Mouse (Mus musculus): ENCODE measurements around the gene Glud1. TPM values are rescaled to one million over a fixed set of nuclear protein-coding genes. Genes with fewer than 3 reads are reported as not detected.
A peak's percentile ranks its signal among the peaks of the same experiment; 100 is the strongest.

Glud1 gene
- polyA plus RNA-seq, 1 experiment from 2014 or later: 63.2 TPM

- Histone ChIP-seq H3K27ac (ENCODE audit: low read length) (no peak overlapping the region), H3K4me3 (ENCODE audit: low read depth, low read length) (peak overlapping the region; percentile 19), H3K9me3 (ENCODE audit: low read length) (no peaks in the 10 kb centered on the region), H3K36me3 (ENCODE audit: insufficient read depth, low read length) (no peaks in the 10 kb centered on the region), H3K4me2 (replicated peaks; ENCODE audit: low read depth, low read length) (peak overlapping the region; percentile 30), H3K4me1 (ENCODE audit: insufficient read depth, low read depth, low read length) (0 out of 2 replicates have a peak, but pooled peaks cover 4% of the 10 kb centered on the region), H3K9ac (replicated peaks; ENCODE audit: low read depth) (no peak overlapping the region), H3K27me3 (replicated peaks; ENCODE audit: insufficient read depth, low read length) (no peaks in the 10 kb centered on the region)
- TF ChIP-seq CTCF (IDR thresholded peaks at IDR 0.05) (0 out of 2 replicates have a peak, but pooled peaks have one; percentile 15), EP300 (IDR thresholded peaks at IDR 0.05) (no peak)
- DNase-seq (ENCODE audit: low spot score): no peak
- WGBS: 78% methylated on average over 5 of the region's 5 CpGs
- no peak for ATAC-seq
Observed at GRCm38 (mm10) chr14:34375941-34376340, 65.4 kb downstream of the Glud1 start.

- Histone ChIP-seq H3K4me1 (ENCODE audit: insufficient read depth, low read depth, low read length) (0 out of 2 replicates have a peak, but pooled peaks cover 4% of the 10 kb centered on the region), H3K4me2 (replicated peaks; ENCODE audit: low read depth, low read length) (peak overlapping the region; percentile 30; the same call in 1 of the 2 replicates), H3K36me3 (ENCODE audit: insufficient read depth, low read length) (no peaks in the 10 kb centered on the region), H3K27ac (ENCODE audit: low read length) (peak overlapping the region; percentile 2; the same call in 1 of the 2 replicates), H3K9ac (replicated peaks; ENCODE audit: low read depth) (no peak overlapping the region), H3K9me3 (ENCODE audit: low read length) (no peaks in the 10 kb centered on the region), H3K4me3 (ENCODE audit: low read depth, low read length) (no peak overlapping the region), H3K27me3 (replicated peaks; ENCODE audit: insufficient read depth, low read length) (no peaks in the 10 kb centered on the region)
- TF ChIP-seq CTCF (IDR thresholded peaks at IDR 0.05) (no peak), EP300 (IDR thresholded peaks at IDR 0.05) (no peak)
- ATAC-seq: no peak
- 74% methylated on average over 4 of the region's 4 CpGs for WGBS
- DNase-seq (ENCODE audit: low spot score): no peak
Observed at GRCm38 (mm10) chr14:34377121-34377520, 66.6 kb downstream of the Glud1 start.

- peak; percentile 23 for DNase-seq (ENCODE audit: low spot score)
- Histone ChIP-seq H3K27me3 (replicated peaks; ENCODE audit: insufficient read depth, low read length) (no peaks in the 10 kb centered on the region), H3K4me1 (ENCODE audit: insufficient read depth, low read depth, low read length) (0 out of 2 replicates have a peak, but pooled peaks cover 4% of the 10 kb centered on the region), H3K27ac (ENCODE audit: low read length) (peak overlapping the region; percentile 54), H3K9ac (replicated peaks; ENCODE audit: low read depth) (no peak overlapping the region), H3K4me3 (ENCODE audit: low read depth, low read length) (no peak overlapping the region), H3K4me2 (replicated peaks; ENCODE audit: low read depth, low read length) (no peak overlapping the region), H3K36me3 (ENCODE audit: insufficient read depth, low read length) (no peaks in the 10 kb centered on the region), H3K9me3 (ENCODE audit: low read length) (no peaks in the 10 kb centered on the region)
- TF ChIP-seq CTCF (IDR thresholded peaks at IDR 0.05) (no peak), EP300 (IDR thresholded peaks at IDR 0.05) (no peak)
- 26% methylated on average over 11 of the region's 11 CpGs for WGBS
- peak; percentile 60 for ATAC-seq
Observed at GRCm38 (mm10) chr14:34378560-34379331, 68.2 kb downstream of the Glud1 start.

- H3K9ac ChIP-seq (replicated peaks; ENCODE audit: low read depth): no peak overlapping the region
- no peak overlapping the region for H3K4me2 ChIP-seq (replicated peaks; ENCODE audit: low read depth, low read length)
- no peak for ATAC-seq
- TF ChIP-seq EP300 (IDR thresholded peaks at IDR 0.05) (no peak), CTCF (IDR thresholded peaks at IDR 0.05) (no peak)
- H3K4me3 ChIP-seq (ENCODE audit: low read depth, low read length): no peak overlapping the region
- H3K36me3 ChIP-seq (ENCODE audit: insufficient read depth, low read length): no peaks in the 10 kb centered on the region
- 0 out of 2 replicates have a peak, but pooled peaks cover 3% of the 10 kb centered on the region for H3K4me1 ChIP-seq (ENCODE audit: insufficient read depth, low read depth, low read length)
- no peaks in the 10 kb centered on the region for H3K9me3 ChIP-seq (ENCODE audit: low read length)
- no peak for DNase-seq (ENCODE audit: low spot score)
- 87% methylated on average over 7 of the region's 9 CpGs for WGBS
- no peaks in the 10 kb centered on the region for H3K27me3 ChIP-seq (replicated peaks; ENCODE audit: insufficient read depth, low read length)
- H3K27ac ChIP-seq (ENCODE audit: low read length): no peak overlapping the region
Observed at GRCm38 (mm10) chr14:34382921-34383704, 72.6 kb downstream of the Glud1 start.

GRCm38 (mm10) chr14:34393295-34393694 lies 82.8 kb downstream of the Glud1 start:
- DNase-seq (ENCODE audit: low spot score) (no peak), ATAC-seq (no peak)
- Histone ChIP-seq H3K4me2 (replicated peaks; ENCODE audit: low read depth, low read length) (no peak overlapping the region), H3K4me1 (ENCODE audit: insufficient read depth, low read depth, low read length) (no peaks in the 10 kb centered on the region), H3K4me3 (ENCODE audit: low read depth, low read length) (no peak overlapping the region), H3K27me3 (replicated peaks; ENCODE audit: insufficient read depth, low read length) (no peaks in the 10 kb centered on the region), H3K27ac (ENCODE audit: low read length) (no peak overlapping the region), H3K9ac (replicated peaks; ENCODE audit: low read depth) (no peak overlapping the region), H3K9me3 (ENCODE audit: low read length) (no peaks in the 10 kb centered on the region), H3K36me3 (ENCODE audit: insufficient read depth, low read length) (no peaks in the 10 kb centered on the region)
- TF ChIP-seq CTCF (IDR thresholded peaks at IDR 0.05) (no peak), EP300 (IDR thresholded peaks at IDR 0.05) (no peak)
- 57% methylated on average over 4 of the region's 4 CpGs for WGBS

Other genes with a start within 250 kb of the Glud1 start
- 23.6 and 25.9 TPM in 2 replicates for gene Anxa8, start 224.7 kb upstream of the Glud1 start, polyA plus RNA-seq (2015; fragmentation: Nextera tagmentation; extraction: Ambion mirVana)
- 0.37 TPM in 1 of 2 replicates, not detected in the other for gene A630023A22Rik, start 208.0 kb upstream of the Glud1 start, polyA plus RNA-seq (2015; fragmentation: Nextera tagmentation; extraction: Ambion mirVana)
- not detected in 2 replicates for gene Npy4r, start 158.2 kb upstream of the Glud1 start, polyA plus RNA-seq (2015; fragmentation: Nextera tagmentation; extraction: Ambion mirVana)
- gene Gprin2, start 109.1 kb upstream of the Glud1 start, polyA plus RNA-seq (2015; fragmentation: Nextera tagmentation; extraction: Ambion mirVana): 0.06 and 0.08 TPM in 2 replicates
- gene Syt15, start 91.1 kb upstream of the Glud1 start, polyA plus RNA-seq (2015; fragmentation: Nextera tagmentation; extraction: Ambion mirVana): 1.2 and 1.3 TPM in 2 replicates
- gene Shld2, start 234 bp upstream of the Glud1 start, polyA plus RNA-seq (2015; fragmentation: Nextera tagmentation; extraction: Ambion mirVana): 7.5 and 9.7 TPM in 2 replicates
- gene Fam25c, start 44.7 kb downstream of the Glud1 start, polyA plus RNA-seq (2015; fragmentation: Nextera tagmentation; extraction: Ambion mirVana): 0.45 TPM in 1 of 2 replicates, not detected in the other
- 2.1 and 2.2 TPM in 2 replicates for gene Sncg, start 64.1 kb downstream of the Glud1 start, polyA plus RNA-seq (2015; fragmentation: Nextera tagmentation; extraction: Ambion mirVana)
- gene Mmrn2, start 64.7 kb downstream of the Glud1 start, polyA plus RNA-seq (2015; fragmentation: Nextera tagmentation; extraction: Ambion mirVana): 15.4 and 16.5 TPM in 2 replicates
- gene Bmpr1a, start 192.6 kb downstream of the Glud1 start, polyA plus RNA-seq (2015; fragmentation: Nextera tagmentation; extraction: Ambion mirVana): 19.6 and 20.8 TPM in 2 replicates
- gene 9230112D13Rik, start 212.1 kb downstream of the Glud1 start, polyA plus RNA-seq (2015; fragmentation: Nextera tagmentation; extraction: Ambion mirVana): not detected in 2 replicates